8 mouse cellular contexts compared by ENCODE assay signal in the genomic region with DNA sequence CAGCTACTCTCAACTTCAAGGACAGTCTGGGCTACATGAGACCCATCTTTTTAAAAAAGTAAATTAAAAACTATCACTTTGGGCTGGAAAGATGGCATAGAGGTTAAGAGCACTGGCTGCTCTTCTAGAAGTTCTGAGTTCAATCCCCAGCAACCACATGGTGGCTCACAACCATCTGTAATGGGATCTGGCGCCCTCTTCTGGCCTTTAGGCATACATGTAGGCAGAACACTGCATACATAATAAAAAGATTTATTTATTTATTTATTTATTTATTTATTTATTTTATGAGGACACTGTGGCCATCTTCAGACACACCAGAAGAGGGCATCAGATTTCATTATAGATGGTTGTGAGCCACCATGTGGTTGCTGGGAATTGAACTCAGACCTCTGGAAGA. TPM values are rescaled to one million over a fixed set of nuclear protein-coding genes. Genes with fewer than 3 reads are reported as not detected.
DNase-seq lines count a peak whose midpoint lies in the region; ATAC-seq and TF ChIP-seq lines count a peak whose summit lies in the region.
"Not testable (repeated sequence)": the region's sequence is repeated elsewhere in the genome, so short reads cannot be mapped to it uniquely, and the experiment has no call there.

No protein-coding gene starts in this region.

- H3K9ac ChIP-seq in forebrain, embryonic 14.5 days (ENCODE audit: low read length); intestine, postnatal 0 days (ENCODE audit: low read depth, low read length); liver, embryonic 14.5 days (replicated peaks); midbrain, postnatal 0 days (replicated peaks; ENCODE audit: low read length, poor library complexity, severe bottlenecking): not testable (repeated sequence)

- not testable (repeated sequence) for TF ChIP-seq EP300 in liver, embryonic 14.5 days (IDR thresholded peaks at IDR 0.05; ENCODE audit: low read depth)

- not testable (repeated sequence) for ATAC-seq in forebrain, embryonic 14.5 days; intestine, postnatal 0 days; liver, embryonic 14.5 days (ENCODE audit: insufficient read depth); midbrain, postnatal 0 days (ENCODE audit: low FRiP score)

- DNase-seq in 416B (ENCODE audit: low read depth) (peak; percentile 62), ES-CJ7 (ENCODE audit: low read depth, low spot score) (peak; percentile 40)
- peak; percentile 31 for DNase-seq in adrenal gland, postnatal 14 days
- peak; percentile 8 for DNase-seq in forebrain, embryonic 14.5 days (ENCODE audit: low spot score)
- DNase-seq in liver, embryonic 14.5 days (ENCODE audit: low read depth in 3 of 3, low spot score in 3 of 3): not testable (repeated sequence)
- peak; percentile 14 for DNase-seq in midbrain, postnatal 0 days (ENCODE audit: low spot score)
- peak; percentile 39 for DNase-seq in thymus, postnatal 0 days (ENCODE audit: low spot score)

- WGBS in forebrain, embryonic 14.5 days: 14% methylated on average over 1 of the region's 1 CpGs
- 44% methylated on average over 1 of the region's 1 CpGs for WGBS in intestine, postnatal 0 days
- 8% methylated on average over 1 of the region's 1 CpGs for WGBS in liver, embryonic 14.5 days (ENCODE audit: insufficient replicate concordance)
- 42% methylated on average over 1 of the region's 1 CpGs for WGBS in midbrain, postnatal 0 days

- H3K36me3 ChIP-seq in forebrain, embryonic 14.5 days (ENCODE audit: control insufficient read depth, insufficient read depth, low read length); intestine, postnatal 0 days (ENCODE audit: control insufficient read depth, insufficient read depth); liver, embryonic 14.5 days (replicated peaks; ENCODE audit: control insufficient read depth, insufficient read depth, low read depth); midbrain, postnatal 0 days (ENCODE audit: insufficient read depth, low read length): not testable (repeated sequence)

- not testable (repeated sequence) for H3K4me2 ChIP-seq in forebrain, embryonic 14.5 days (ENCODE audit: low read length); intestine, postnatal 0 days (replicated peaks; ENCODE audit: low read depth); liver, embryonic 14.5 days (ENCODE audit: low read depth); midbrain, postnatal 0 days (ENCODE audit: low read depth, low read length, poor library complexity, severe bottlenecking)

- H3K9me3 ChIP-seq in forebrain, embryonic 14.5 days (replicated peaks; ENCODE audit: control insufficient read depth, low read length); intestine, postnatal 0 days (ENCODE audit: control insufficient read depth); liver, embryonic 14.5 days (ENCODE audit: control insufficient read depth, low read length); midbrain, postnatal 0 days (ENCODE audit: low read length): not testable (repeated sequence)

- H3K27ac ChIP-seq in forebrain, embryonic 14.5 days (ENCODE audit: low read depth, low read length); intestine, postnatal 0 days (ENCODE audit: low read depth, low read length); liver, embryonic 14.5 days; midbrain, postnatal 0 days (ENCODE audit: low read depth, low read length): not testable (repeated sequence)

- H3K27me3 ChIP-seq in forebrain, embryonic 14.5 days (replicated peaks; ENCODE audit: control insufficient read depth, insufficient read depth, low read length); intestine, postnatal 0 days (replicated peaks; ENCODE audit: control insufficient read depth, insufficient read depth, low read length); liver, embryonic 14.5 days (ENCODE audit: control insufficient read depth, insufficient read depth, low read length); midbrain, postnatal 0 days (ENCODE audit: insufficient read depth, low read length): not testable (repeated sequence)

- not testable (repeated sequence) for H3K4me1 ChIP-seq in forebrain, embryonic 14.5 days (ENCODE audit: control insufficient read depth, insufficient read depth, low read length); intestine, postnatal 0 days (replicated peaks; ENCODE audit: control insufficient read depth, insufficient read depth, low read length); liver, embryonic 14.5 days (replicated peaks; ENCODE audit: control insufficient read depth in 2 of 2, insufficient read depth in 2 of 2, low read length in 1 of 2); midbrain, postnatal 0 days (ENCODE audit: insufficient read depth, low read length)

- not testable (repeated sequence) for H3K4me3 ChIP-seq in forebrain, embryonic 14.5 days (ENCODE audit: low read depth, low read length); intestine, postnatal 0 days (ENCODE audit: low read depth, low read length); liver, embryonic 14.5 days (ENCODE audit: insufficient read depth in 1 of 2, low read depth in 2 of 2, low read length in 2 of 2); midbrain, postnatal 0 days (ENCODE audit: low read depth, low read length)

- TF ChIP-seq CTCF in intestine, postnatal 0 days (IDR thresholded peaks at IDR 0.05; ENCODE audit: low read depth): peak; percentile 54
- TF ChIP-seq CTCF in liver, embryonic 14.5 days (IDR thresholded peaks at IDR 0.05; ENCODE audit: low read depth): peak; percentile 51
- peak; percentile 45 for TF ChIP-seq CTCF in midbrain, postnatal 0 days (IDR thresholded peaks at IDR 0.05)

RNA-seq across cellular contexts. Expression of gene Nkrf, which starts 3.8 kb away (rescaled TPM):
- total RNA-seq in adrenal gland, postnatal 14 days (2021): 10.2 and 10.7 TPM in 2 replicates
- 13.1 and 16.3 TPM in 2 replicates for polyA plus RNA-seq in forebrain, embryonic 14.5 days (2014; fragmentation: Nextera tagmentation; extraction: Ambion mirVana)
- 1.4 TPM in 2 replicates for polyA plus RNA-seq in intestine, postnatal 0 days (2015; fragmentation: Nextera tagmentation; extraction: Ambion mirVana)
- polyA plus RNA-seq in liver, embryonic 14.5 days (2012; rRNA removed): 1.3 and 2.7 TPM in 2 replicates
- polyA plus RNA-seq in liver, embryonic 14.5 days (2014; fragmentation: Nextera tagmentation; extraction: Ambion mirVana): 1.2 and 1.3 TPM in 2 replicates
- 23.7 and 24.0 TPM in 2 replicates for total RNA-seq in midbrain, postnatal 0 days (2014; rRNA removed)
- polyA plus RNA-seq in midbrain, postnatal 0 days (2015; fragmentation: Nextera tagmentation; extraction: Ambion mirVana): 15.4 and 15.5 TPM in 2 replicates
- 2.5 TPM in 2 replicates for polyA plus RNA-seq in thymus, postnatal 0 days (2015; fragmentation: Nextera tagmentation; extraction: Ambion mirVana)

RNA-seq across cellular contexts. Expression of gene C330007P06Rik, which starts 25.0 kb away (rescaled TPM):
- total RNA-seq in adrenal gland, postnatal 14 days (2021): 47.0 and 51.0 TPM in 2 replicates
- polyA plus RNA-seq in forebrain, embryonic 14.5 days (2014; fragmentation: Nextera tagmentation; extraction: Ambion mirVana): 23.9 and 24.5 TPM in 2 replicates
- 17.8 and 18.1 TPM in 2 replicates for polyA plus RNA-seq in intestine, postnatal 0 days (2015; fragmentation: Nextera tagmentation; extraction: Ambion mirVana)
- polyA plus RNA-seq in liver, embryonic 14.5 days (2012; rRNA removed): 5.2 and 6.2 TPM in 2 replicates
- polyA plus RNA-seq in liver, embryonic 14.5 days (2014; fragmentation: Nextera tagmentation; extraction: Ambion mirVana): 14.6 and 17.8 TPM in 2 replicates
- 22.0 and 28.6 TPM in 2 replicates for total RNA-seq in midbrain, postnatal 0 days (2014; rRNA removed)
- polyA plus RNA-seq in midbrain, postnatal 0 days (2015; fragmentation: Nextera tagmentation; extraction: Ambion mirVana): 16.9 and 18.8 TPM in 2 replicates
- 28.5 and 29.7 TPM in 2 replicates for polyA plus RNA-seq in thymus, postnatal 0 days (2015; fragmentation: Nextera tagmentation; extraction: Ambion mirVana)

RNA-seq across cellular contexts. Expression of gene Ube2a, which starts 25.2 kb away (rescaled TPM):
- total RNA-seq in adrenal gland, postnatal 14 days (2021): 62.5 and 64.4 TPM in 2 replicates
- 130 and 144 TPM in 2 replicates for polyA plus RNA-seq in forebrain, embryonic 14.5 days (2014; fragmentation: Nextera tagmentation; extraction: Ambion mirVana)
- 153 and 168 TPM in 2 replicates for polyA plus RNA-seq in intestine, postnatal 0 days (2015; fragmentation: Nextera tagmentation; extraction: Ambion mirVana)
- 19.4 and 21.4 TPM in 2 replicates for polyA plus RNA-seq in liver, embryonic 14.5 days (2012; rRNA removed)
- polyA plus RNA-seq in liver, embryonic 14.5 days (2014; fragmentation: Nextera tagmentation; extraction: Ambion mirVana): 72.8 and 80.2 TPM in 2 replicates
- total RNA-seq in midbrain, postnatal 0 days (2014; rRNA removed): 39.4 and 40.4 TPM in 2 replicates
- polyA plus RNA-seq in midbrain, postnatal 0 days (2015; fragmentation: Nextera tagmentation; extraction: Ambion mirVana): 110 and 123 TPM in 2 replicates
- 198 and 205 TPM in 2 replicates for polyA plus RNA-seq in thymus, postnatal 0 days (2015; fragmentation: Nextera tagmentation; extraction: Ambion mirVana)
